Mouse (Mus musculus): ENCODE data around the gene Rab10.

Rab10 gene

GRCm38 (mm10) chr12:3296056-3296455, 13.7 kb downstream of the Rab10 start:
- DNase-seq (ENCODE audit: low read depth) = no peak

- DNase-seq (ENCODE audit: low read depth) = no peak
These were observed 17.9 kb downstream of the Rab10 start for GRCm38 (mm10) chr12:3291849-3292248.

GRCm38 (mm10) chr12:3291038-3291437, 18.7 kb downstream of the Rab10 start:
- no peak for DNase-seq (ENCODE audit: low read depth)

GRCm38 (mm10) chr12:3288440-3288839, 21.3 kb downstream of the Rab10 start:
- no peak for DNase-seq (ENCODE audit: low read depth)

- DNase-seq (ENCODE audit: low read depth) = no peak
These were observed 23.9 kb downstream of the Rab10 start for GRCm38 (mm10) chr12:3285919-3286318.

GRCm38 (mm10) chr12:3285377-3285776, 24.4 kb downstream of the Rab10 start:
- peak; percentile 53 for DNase-seq (ENCODE audit: low read depth)

- no peak for DNase-seq (ENCODE audit: low read depth)
These were observed 25.3 kb downstream of the Rab10 start for GRCm38 (mm10) chr12:3284463-3284862.

GRCm38 (mm10) chr12:3283829-3284440, 25.8 kb downstream of the Rab10 start:
- no peak for DNase-seq (ENCODE audit: low read depth)

- no peak for DNase-seq (ENCODE audit: low read depth)
These were observed 26.8 kb downstream of the Rab10 start for GRCm38 (mm10) chr12:3282954-3283353.

GRCm38 (mm10) chr12:3282520-3282919, 27.2 kb downstream of the Rab10 start:
- no peak for DNase-seq (ENCODE audit: low read depth)

GRCm38 (mm10) chr12:3278880-3279339, 30.9 kb downstream of the Rab10 start:
- DNase-seq (ENCODE audit: low read depth) = no peak

- no peak for DNase-seq (ENCODE audit: low read depth)
These were observed 39.0 kb downstream of the Rab10 start for GRCm38 (mm10) chr12:3270818-3271217.

- no peak for DNase-seq (ENCODE audit: low read depth)
These were observed 42.4 kb downstream of the Rab10 start for GRCm38 (mm10) chr12:3267397-3267796.

- no peak for DNase-seq (ENCODE audit: low read depth)
These were observed 44.6 kb downstream of the Rab10 start for GRCm38 (mm10) chr12:3265188-3265587.

GRCm38 (mm10) chr12:3264449-3264848, 45.3 kb downstream of the Rab10 start:
- no peak for DNase-seq (ENCODE audit: low read depth)

- DNase-seq (ENCODE audit: low read depth) = no peak
These were observed 48.2 kb downstream of the Rab10 start for GRCm38 (mm10) chr12:3261596-3261995.

GRCm38 (mm10) chr12:3255966-3256365, 53.8 kb downstream of the Rab10 start:
- DNase-seq (ENCODE audit: low read depth) = no peak

- DNase-seq (ENCODE audit: low read depth) = no peak
These were observed 54.3 kb downstream of the Rab10 start for GRCm38 (mm10) chr12:3255435-3255834.

GRCm38 (mm10) chr12:3253591-3253990, 56.2 kb downstream of the Rab10 start:
- no peak for DNase-seq (ENCODE audit: low read depth)

GRCm38 (mm10) chr12:3246091-3246490, 63.7 kb downstream of the Rab10 start:
- no peak for DNase-seq (ENCODE audit: low read depth)

GRCm38 (mm10) chr12:3239544-3239943, 70.2 kb downstream of the Rab10 start:
- no peak for DNase-seq (ENCODE audit: low read depth)

- no peak for DNase-seq (ENCODE audit: low read depth)
These were observed 71.3 kb downstream of the Rab10 start for GRCm38 (mm10) chr12:3238361-3239051.

GRCm38 (mm10) chr12:3237799-3238198, 72.0 kb downstream of the Rab10 start:
- DNase-seq (ENCODE audit: low read depth) = no peak
